Mouse (Mus musculus): Measurements from ENCODE around the gene Cox5a. TPM values are rescaled to one million over a fixed set of nuclear protein-coding genes. Genes with fewer than 3 reads are reported as not detected.
A peak's percentile ranks its signal among the peaks of the same experiment; 100 is the strongest.

The Cox5a gene
- polyA plus RNA-seq, 1 experiment from 2014 or later = 832 TPM

DNA sequence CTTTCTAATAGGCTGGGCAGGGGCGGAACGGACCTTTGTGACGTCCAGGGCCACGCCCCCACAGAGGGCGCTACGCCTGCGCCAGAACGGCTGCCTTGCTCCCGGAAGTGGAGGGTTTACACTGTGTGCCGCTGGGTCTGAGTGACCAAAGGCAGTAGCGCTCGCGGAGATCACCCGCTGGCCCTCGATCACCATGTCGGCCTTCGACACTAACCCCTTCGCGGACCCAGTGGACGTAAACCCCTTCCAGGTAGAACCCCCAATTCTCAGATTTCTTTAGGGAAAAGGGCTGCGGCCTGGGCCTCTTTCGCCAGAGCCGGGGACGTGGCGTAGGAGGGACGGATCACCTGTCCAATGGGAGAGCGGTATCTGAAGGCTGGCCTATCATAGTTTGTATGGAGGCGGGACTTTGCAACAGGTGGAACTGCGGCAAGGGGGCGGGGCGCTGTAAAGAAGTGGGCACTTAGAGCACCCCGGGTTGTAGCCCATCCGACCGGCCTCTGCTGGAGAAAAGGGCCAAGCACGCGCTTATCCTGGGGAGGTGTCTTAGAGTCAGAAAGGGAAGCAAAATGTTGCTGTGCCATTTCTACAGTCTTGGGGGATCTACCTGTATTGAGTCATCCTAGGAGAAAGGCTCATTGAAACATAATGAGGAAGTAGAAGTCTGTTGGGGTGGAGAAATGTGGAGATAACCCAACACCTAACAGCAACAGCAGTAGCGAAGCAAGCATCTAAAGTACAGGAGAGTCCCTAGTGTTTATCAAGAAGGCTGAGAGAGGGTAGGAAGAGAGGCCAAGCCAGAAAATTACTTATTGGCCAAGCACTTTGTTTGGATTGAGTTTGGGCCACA, 40.0 kb downstream of the Cox5a start, which contains the start of gene Scamp2:
TSS of gene Scamp2 (plus strand) at position 83 of the 850 bp plus-strand sequence.
- ATAC-seq (ENCODE audit: low FRiP score, low TSS enrichment) (peak; percentile 99), DNase-seq (peak; percentile 97)
- H3K27ac ChIP-seq (replicated peaks; ENCODE audit: low read depth, low read length) = peak within 1 kb of the TSS; percentile 84
- WGBS = 2% methylated on average over 37 of the region's 37 CpGs
- H3K27me3 ChIP-seq (ENCODE audit: control insufficient read depth, insufficient read depth, low read length) = no peaks in the 10 kb centered on the region
- peaks cover 15% of the 10 kb centered on the region for H3K4me1 ChIP-seq (ENCODE audit: control insufficient read depth, insufficient read depth, low read length)
- peak within 1 kb of the TSS; percentile 75 for H3K4me2 ChIP-seq (ENCODE audit: low read length)
- peak within 1 kb of the TSS; percentile 52 for H3K4me3 ChIP-seq (replicated peaks; ENCODE audit: low read depth, low read length)
- H3K9me3 ChIP-seq (ENCODE audit: control insufficient read depth, low read length) = no peaks in the 10 kb centered on the region
- H3K36me3 ChIP-seq (ENCODE audit: control insufficient read depth, insufficient read depth, low read length) = no peaks in the 10 kb centered on the region
- H3K9ac ChIP-seq (replicated peaks; ENCODE audit: low read length) = peak within 1 kb of the TSS; percentile 57

DNA sequence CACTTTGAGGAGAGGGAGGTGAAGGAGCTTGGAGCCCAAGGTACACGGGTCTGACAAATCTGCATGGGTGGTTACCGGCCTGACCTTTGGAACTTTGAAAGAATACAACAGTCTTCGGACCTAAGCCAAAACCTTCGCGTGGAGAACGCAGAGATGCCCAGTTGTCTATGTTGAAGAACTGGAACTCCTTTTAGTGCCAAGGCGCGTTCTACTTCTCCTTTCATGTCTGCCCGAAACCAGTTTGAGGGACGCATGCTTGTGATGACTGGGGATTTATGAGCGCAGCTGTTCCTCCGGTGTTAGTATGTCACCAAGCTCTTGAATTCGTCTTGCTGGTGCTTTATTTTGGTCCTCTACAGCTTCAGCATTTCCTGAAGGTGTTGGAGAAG, 40.6 kb downstream of the Cox5a start:
- WGBS = 84% methylated on average over 13 of the region's 13 CpGs
- DNase-seq (no peak), ATAC-seq (ENCODE audit: low FRiP score, low TSS enrichment) (no peak)
- Histone ChIP-seq H3K4me3 (replicated peaks; ENCODE audit: low read depth, low read length) (peak overlapping the region; percentile 52), H3K9ac (replicated peaks; ENCODE audit: low read length) (peak overlapping the region; percentile 57; the same call in 1 of the 2 replicates), H3K4me2 (ENCODE audit: low read length) (peak overlapping the region; percentile 75), H3K9me3 (ENCODE audit: control insufficient read depth, low read length) (no peaks in the 10 kb centered on the region), H3K4me1 (ENCODE audit: control insufficient read depth, insufficient read depth, low read length) (peaks cover 15% of the 10 kb centered on the region), H3K27ac (replicated peaks; ENCODE audit: low read depth, low read length) (no peak overlapping the region), H3K27me3 (ENCODE audit: control insufficient read depth, insufficient read depth, low read length) (no peaks in the 10 kb centered on the region), H3K36me3 (ENCODE audit: control insufficient read depth, insufficient read depth, low read length) (no peaks in the 10 kb centered on the region)

DNA sequence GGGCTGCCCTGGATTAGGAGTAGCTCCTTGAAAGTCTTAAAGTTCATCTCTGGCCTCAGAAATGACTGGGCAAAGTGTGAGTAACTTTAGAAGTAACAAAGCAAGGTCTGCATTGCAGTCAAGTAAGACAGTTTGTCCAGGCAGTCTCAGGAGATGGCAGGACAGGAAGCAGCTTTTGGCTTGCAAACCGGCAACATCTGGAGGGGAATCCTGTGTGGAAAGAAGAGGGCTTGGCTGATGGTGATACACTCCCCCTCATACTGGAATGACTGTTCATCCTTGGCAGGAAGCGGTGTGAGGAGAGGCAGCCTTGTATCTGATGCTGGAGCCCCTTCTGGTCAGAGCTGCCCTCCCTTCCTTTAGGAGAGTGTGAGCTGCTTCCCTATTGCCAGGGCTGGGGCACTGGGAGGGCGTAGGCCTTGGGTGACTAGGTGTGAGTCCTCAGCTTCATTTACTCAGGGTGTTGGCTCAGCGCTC, 41.9 kb downstream of the Cox5a start:
- Histone ChIP-seq H3K9me3 (ENCODE audit: control insufficient read depth, low read length) (no peaks in the 10 kb centered on the region), H3K27ac (replicated peaks; ENCODE audit: low read depth, low read length) (no peak overlapping the region), H3K9ac (replicated peaks; ENCODE audit: low read length) (0 out of 2 replicates have a peak overlapping the region, but pooled peaks have one; percentile 16), H3K4me2 (ENCODE audit: low read length) (no peak overlapping the region), H3K4me1 (ENCODE audit: control insufficient read depth, insufficient read depth, low read length) (peaks cover 15% of the 10 kb centered on the region), H3K27me3 (ENCODE audit: control insufficient read depth, insufficient read depth, low read length) (no peaks in the 10 kb centered on the region), H3K4me3 (replicated peaks; ENCODE audit: low read depth, low read length) (no peak overlapping the region), H3K36me3 (ENCODE audit: control insufficient read depth, insufficient read depth, low read length) (peaks cover 3% of the 10 kb centered on the region)
- WGBS = 90% methylated on average over 4 of the region's 4 CpGs
- no peak for ATAC-seq (ENCODE audit: low FRiP score, low TSS enrichment)
- no peak for DNase-seq

DNA sequence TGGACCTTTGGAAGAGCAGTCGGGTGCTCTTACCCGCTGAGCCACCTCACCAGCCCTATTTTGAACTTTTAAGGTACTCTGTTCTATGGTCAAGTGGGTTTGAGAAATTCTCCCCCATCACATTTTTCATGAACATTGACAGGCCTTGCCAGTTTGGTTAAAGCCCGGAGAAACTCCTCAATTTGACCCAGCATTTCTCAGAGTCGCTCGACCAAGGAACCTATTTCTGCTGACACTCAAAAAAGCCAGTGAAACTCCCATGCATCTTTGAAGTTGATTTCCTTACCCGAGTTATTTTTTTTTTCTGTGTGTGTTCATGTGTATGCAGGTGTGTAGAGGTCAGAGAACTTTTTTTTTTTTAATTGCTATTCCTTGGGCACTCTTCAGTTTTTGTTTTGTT, 43.5 kb downstream of the Cox5a start:
- DNase-seq (no peak), ATAC-seq (ENCODE audit: low FRiP score, low TSS enrichment) (no peak)
- Histone ChIP-seq H3K4me1 (ENCODE audit: control insufficient read depth, insufficient read depth, low read length) (peaks cover 15% of the 10 kb centered on the region), H3K4me3 (replicated peaks; ENCODE audit: low read depth, low read length) (no peak overlapping the region), H3K27me3 (ENCODE audit: control insufficient read depth, insufficient read depth, low read length) (no peaks in the 10 kb centered on the region), H3K27ac (replicated peaks; ENCODE audit: low read depth, low read length) (no peak overlapping the region), H3K9ac (replicated peaks; ENCODE audit: low read length) (no peak overlapping the region), H3K36me3 (ENCODE audit: control insufficient read depth, insufficient read depth, low read length) (peaks cover 19% of the 10 kb centered on the region), H3K4me2 (ENCODE audit: low read length) (no peak overlapping the region), H3K9me3 (ENCODE audit: control insufficient read depth, low read length) (no peaks in the 10 kb centered on the region)
- 88% methylated on average over 6 of the region's 6 CpGs for WGBS

- peaks cover 29% of the 10 kb centered on the region for H3K36me3 ChIP-seq (ENCODE audit: control insufficient read depth, insufficient read depth, low read length)
- H3K4me2 ChIP-seq (ENCODE audit: low read length) = no peak overlapping the region
- 57% methylated on average over 10 of the region's 10 CpGs for WGBS
- ATAC-seq (ENCODE audit: low FRiP score, low TSS enrichment) = no peak
- no peak overlapping the region; the same call in 1 of the 2 replicates for H3K9ac ChIP-seq (replicated peaks; ENCODE audit: low read length)
- peak overlapping the region; percentile 26; the same call in 1 of the 2 replicates for H3K27ac ChIP-seq (replicated peaks; ENCODE audit: low read depth, low read length)
- H3K27me3 ChIP-seq (ENCODE audit: control insufficient read depth, insufficient read depth, low read length) = no peaks in the 10 kb centered on the region
- H3K9me3 ChIP-seq (ENCODE audit: control insufficient read depth, low read length) = no peaks in the 10 kb centered on the region
- H3K4me3 ChIP-seq (replicated peaks; ENCODE audit: low read depth, low read length) = no peak overlapping the region
- DNase-seq = peak; percentile 33
- H3K4me1 ChIP-seq (ENCODE audit: control insufficient read depth, insufficient read depth, low read length) = peaks cover 12% of the 10 kb centered on the region
Measured at GRCm38 (mm10) chr9:57565741-57566221, 44.7 kb downstream of the Cox5a start.

GRCm38 (mm10) chr9:57566846-57567245, 45.8 kb downstream of the Cox5a start:
- H3K36me3 ChIP-seq (ENCODE audit: control insufficient read depth, insufficient read depth, low read length) = peaks cover 34% of the 10 kb centered on the region
- no peaks in the 10 kb centered on the region for H3K9me3 ChIP-seq (ENCODE audit: control insufficient read depth, low read length)
- ATAC-seq (ENCODE audit: low FRiP score, low TSS enrichment) = no peak
- H3K4me1 ChIP-seq (ENCODE audit: control insufficient read depth, insufficient read depth, low read length) = peaks cover 6% of the 10 kb centered on the region
- no peaks in the 10 kb centered on the region for H3K27me3 ChIP-seq (ENCODE audit: control insufficient read depth, insufficient read depth, low read length)
- H3K4me3 ChIP-seq (replicated peaks; ENCODE audit: low read depth, low read length) = no peak overlapping the region
- DNase-seq = no peak
- H3K27ac ChIP-seq (replicated peaks; ENCODE audit: low read depth, low read length) = no peak overlapping the region
- H3K4me2 ChIP-seq (ENCODE audit: low read length) = no peak overlapping the region
- 72% methylated on average over 8 of the region's 8 CpGs for WGBS
- H3K9ac ChIP-seq (replicated peaks; ENCODE audit: low read length) = no peak overlapping the region

- ATAC-seq (ENCODE audit: low FRiP score, low TSS enrichment) (no peak), DNase-seq (no peak)
- 95% methylated on average over 6 of the region's 6 CpGs for WGBS
- Histone ChIP-seq H3K36me3 (ENCODE audit: control insufficient read depth, insufficient read depth, low read length) (peaks cover 34% of the 10 kb centered on the region), H3K4me1 (ENCODE audit: control insufficient read depth, insufficient read depth, low read length) (no peaks in the 10 kb centered on the region), H3K4me2 (ENCODE audit: low read length) (no peak overlapping the region), H3K4me3 (replicated peaks; ENCODE audit: low read depth, low read length) (no peak overlapping the region), H3K27me3 (ENCODE audit: control insufficient read depth, insufficient read depth, low read length) (no peaks in the 10 kb centered on the region), H3K9me3 (ENCODE audit: control insufficient read depth, low read length) (no peaks in the 10 kb centered on the region), H3K27ac (replicated peaks; ENCODE audit: low read depth, low read length) (no peak overlapping the region), H3K9ac (replicated peaks; ENCODE audit: low read length) (no peak overlapping the region)
Measured at GRCm38 (mm10) chr9:57568500-57568899, 47.4 kb downstream of the Cox5a start.

- no peak overlapping the region for H3K9ac ChIP-seq (replicated peaks; ENCODE audit: low read length)
- H3K27me3 ChIP-seq (ENCODE audit: control insufficient read depth, insufficient read depth, low read length) = no peaks in the 10 kb centered on the region
- no peak overlapping the region for H3K4me3 ChIP-seq (replicated peaks; ENCODE audit: low read depth, low read length)
- no peak for ATAC-seq (ENCODE audit: low FRiP score, low TSS enrichment)
- no peak overlapping the region for H3K4me2 ChIP-seq (ENCODE audit: low read length)
- DNase-seq = no peak
- no peaks in the 10 kb centered on the region for H3K9me3 ChIP-seq (ENCODE audit: control insufficient read depth, low read length)
- no peaks in the 10 kb centered on the region for H3K4me1 ChIP-seq (ENCODE audit: control insufficient read depth, insufficient read depth, low read length)
- H3K27ac ChIP-seq (replicated peaks; ENCODE audit: low read depth, low read length) = no peak overlapping the region
- peaks cover 47% of the 10 kb centered on the region for H3K36me3 ChIP-seq (ENCODE audit: control insufficient read depth, insufficient read depth, low read length)
Measured at GRCm38 (mm10) chr9:57574397-57574796, 53.3 kb downstream of the Cox5a start.

DNA sequence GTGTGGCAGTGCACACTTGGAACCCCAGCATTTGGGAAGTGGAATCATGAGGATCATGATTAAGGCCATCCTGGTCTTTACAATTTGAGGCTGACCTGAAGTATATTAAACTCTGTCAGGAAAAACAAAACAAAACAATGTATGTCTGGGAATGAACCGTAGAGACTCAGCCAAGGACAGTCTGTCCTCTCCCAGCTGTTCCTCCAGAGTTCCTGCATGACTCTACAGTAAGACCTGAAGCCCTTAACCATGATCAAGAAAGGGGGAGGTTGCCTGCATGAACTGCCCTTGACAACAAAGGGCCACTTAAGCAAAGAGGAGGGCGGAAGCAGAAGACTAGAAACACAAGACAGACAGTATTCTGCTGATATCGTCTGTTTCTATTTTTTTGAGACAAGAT, 54.5 kb downstream of the Cox5a start:
- ATAC-seq (ENCODE audit: low FRiP score, low TSS enrichment) (no peak), DNase-seq (no peak)
- no peak overlapping the region for H3K27ac ChIP-seq (replicated peaks; ENCODE audit: low read depth, low read length)
- H3K9me3 ChIP-seq (ENCODE audit: control insufficient read depth, low read length) = no peaks in the 10 kb centered on the region
- no peaks in the 10 kb centered on the region for H3K4me1 ChIP-seq (ENCODE audit: control insufficient read depth, insufficient read depth, low read length)
- H3K4me2 ChIP-seq (ENCODE audit: low read length) = no peak overlapping the region
- H3K9ac ChIP-seq (replicated peaks; ENCODE audit: low read length) = no peak overlapping the region
- H3K36me3 ChIP-seq (ENCODE audit: control insufficient read depth, insufficient read depth, low read length) = peaks cover 48% of the 10 kb centered on the region
- no peaks in the 10 kb centered on the region for H3K27me3 ChIP-seq (ENCODE audit: control insufficient read depth, insufficient read depth, low read length)
- H3K4me3 ChIP-seq (replicated peaks; ENCODE audit: low read depth, low read length) = no peak overlapping the region
- WGBS = 80% methylated on average over 3 of the region's 3 CpGs

All from midbrain, embryonic 14.5 days (tissue).